Mouse (Mus musculus) midbrain, embryonic 15.5 days (tissue): ENCODE measurements around the gene Sp4. TPM values are rescaled to one million over a fixed set of nuclear protein-coding genes. Genes with fewer than 3 reads are reported as not detected.
A peak's percentile ranks its signal among the peaks of the same experiment; 100 is the strongest.

Experiments
- ATAC-seq: fragments of 200-750 bp; cut with Nextera tagmentation; replicated peaks from 2 replicates; pipeline ENCODE4 v1.8.0; 2017; ENCODE audit warnings: moderate TSS enrichment
- H3K27ac ChIP-seq: fragments of 300-500 bp; sonication (generic); 2 replicates; pipeline ENCODE4 v1.5.1; 2015; ENCODE audit warnings: mild to moderate bottlenecking, inconsistent platforms
- H3K27me3 ChIP-seq: fragments of 300-500 bp; sonication (generic); replicated peaks from 2 replicates; pipeline ENCODE4 v1.6.1; 2015; ENCODE audit warnings: inconsistent platforms
- H3K36me3 ChIP-seq: fragments of 300-500 bp; sonication (generic); replicated peaks from 2 replicates; pipeline ENCODE4 v1.6.1; 2015; ENCODE audit warnings: inconsistent platforms
- H3K4me1 ChIP-seq: fragments of 300-500 bp; sonication (generic); 2 replicates; pipeline ENCODE4 v1.6.1; 2015; ENCODE audit warnings: inconsistent platforms
- H3K4me2 ChIP-seq: fragments of 300-500 bp; sonication (generic); 2 replicates; pipeline ENCODE4 v1.6.1; 2015; ENCODE audit warnings: inconsistent platforms, mild to moderate bottlenecking, moderate library complexity
- H3K4me3 ChIP-seq: fragments of 300-500 bp; sonication (generic); 2 replicates; pipeline ENCODE4 v1.5.1; 2015; ENCODE audit warnings: mild to moderate bottlenecking, inconsistent platforms
- H3K9ac ChIP-seq: fragments of 300-500 bp; sonication (generic); 2 replicates; pipeline ENCODE4 v1.6.1; 2015; ENCODE audit warnings: mild to moderate bottlenecking, inconsistent platforms
- H3K9me3 ChIP-seq: fragments of 300-500 bp; sonication (generic); 2 replicates; pipeline ENCODE4 v1.6.1; 2016; ENCODE audit warnings: inconsistent platforms
- WGBS: fragments of 180-500 bp; shearing (Covaris S2); methylation state at CpG from one replicate; pipeline ENCODE4 v1.1.7; 2015; ENCODE audit warnings: mixed read lengths; 5-methylcytosine and 5-hydroxymethylcytosine counted together
- polyA plus RNA-seq: library from polyadenylated mRNA; unstranded; fragments of >200 nt; fragmentation: Nextera tagmentation; extraction: Ambion mirVana; gene quantifications from 2 replicates; pipeline ENCODE4 v1.2.1, GENCODE M21; 2015

Sp4 gene
- polyA plus RNA-seq, 1 experiment from 2014 or later, result 25.6 TPM

DNA sequence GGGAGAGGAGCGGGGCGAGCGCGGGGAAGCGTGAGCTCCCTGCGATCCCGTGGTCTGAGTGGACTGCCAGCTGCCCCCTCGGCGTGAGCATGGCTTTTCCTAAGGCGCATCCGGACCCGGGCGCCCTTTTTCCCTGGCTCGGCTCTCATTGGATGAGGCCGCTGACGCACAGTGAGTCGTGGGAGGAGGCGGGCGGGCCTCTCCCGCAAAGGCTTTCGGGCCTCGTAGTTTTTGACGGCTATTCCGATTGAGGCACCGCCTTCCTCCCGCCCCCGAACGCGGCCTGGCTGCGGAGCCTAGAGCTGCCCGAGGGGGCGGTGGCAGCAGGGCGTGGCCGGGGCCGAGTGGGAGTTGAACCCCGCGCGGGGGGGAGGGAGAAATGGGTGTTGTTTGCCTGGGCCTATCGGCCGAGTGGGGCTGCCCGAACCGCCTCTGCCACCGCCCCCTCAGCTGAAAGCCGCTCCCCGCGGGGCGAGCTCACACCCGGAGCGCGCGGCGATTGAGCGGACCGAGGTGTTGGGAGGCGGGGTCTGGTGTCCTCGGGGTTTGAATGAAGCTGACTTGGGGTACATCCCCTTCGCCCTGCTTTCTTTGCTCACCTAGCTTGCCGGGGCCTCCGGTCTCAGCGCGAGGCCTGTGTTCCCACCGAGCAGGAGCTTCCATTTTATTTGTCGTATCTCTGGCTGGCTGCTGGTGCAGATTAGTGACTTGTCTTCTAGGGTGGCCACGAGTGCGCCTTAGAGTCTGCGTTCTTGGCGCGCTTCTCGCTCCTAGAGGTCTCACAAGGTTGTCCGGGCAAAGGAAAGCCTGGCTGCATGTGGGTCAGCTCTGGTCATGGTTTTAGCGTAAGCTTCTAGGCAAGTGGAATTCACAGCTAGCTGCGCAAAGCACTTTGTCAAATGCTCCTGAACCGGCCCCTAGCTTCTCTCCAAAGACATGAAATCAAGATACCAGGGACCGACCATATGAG, 911 bp upstream of the Sp4 start:
- ATAC-seq, result peak; percentile 95
- H3K4me2 ChIP-seq, result peak overlapping the region; percentile 58
- peak overlapping the region; percentile 96 for H3K27ac ChIP-seq
- H3K27me3 ChIP-seq, result no peaks in the 10 kb centered on the region
- WGBS, result under 1% methylated on average over 73 of the region's 74 CpGs
- H3K9me3 ChIP-seq, result no peaks in the 10 kb centered on the region
- H3K4me3 ChIP-seq, result peak overlapping the region; percentile 97
- H3K9ac ChIP-seq, result peak overlapping the region; percentile 67
- peaks cover 30% of the 10 kb centered on the region for H3K4me1 ChIP-seq
- H3K36me3 ChIP-seq, result no peaks in the 10 kb centered on the region

DNA sequence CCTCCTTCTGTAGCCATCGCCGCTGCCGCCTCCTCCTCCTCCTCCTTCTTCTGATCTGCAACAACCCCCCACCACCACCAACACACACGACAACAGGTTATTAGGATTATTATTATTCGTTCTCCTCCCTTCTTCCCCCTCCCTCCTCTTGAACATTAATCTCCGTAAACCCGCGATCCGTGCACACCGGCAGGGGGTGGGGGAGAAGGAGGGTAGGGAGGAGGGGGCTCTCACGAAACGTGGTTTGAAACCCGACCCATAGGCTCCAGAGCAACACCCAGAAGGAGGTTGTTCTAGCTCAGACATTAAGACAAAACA, 527 bp downstream of the Sp4 start:
- Histone ChIP-seq H3K27me3 (no peaks in the 10 kb centered on the region), H3K36me3 (no peaks in the 10 kb centered on the region), H3K9me3 (no peaks in the 10 kb centered on the region), H3K4me1 (peaks cover 44% of the 10 kb centered on the region), H3K4me3 (peak overlapping the region; percentile 97), H3K9ac (peak overlapping the region; percentile 67), H3K27ac (peak overlapping the region; percentile 96), H3K4me2 (peak overlapping the region; percentile 53)
- WGBS, result 0% methylated on average over 13 of the region's 13 CpGs
- ATAC-seq, result no peak

GRCm38 (mm10) chr12:118299956-118300355, 1.3 kb downstream of the Sp4 start:
- WGBS, result 24% methylated on average over 6 of the region's 6 CpGs
- Histone ChIP-seq H3K9ac (no peak overlapping the region), H3K27ac (no peak overlapping the region)

GRCm38 (mm10) chr12:118299172-118299571, 2.1 kb downstream of the Sp4 start:
- no peak overlapping the region for H3K9ac ChIP-seq
- no peak for ATAC-seq
- H3K4me2 ChIP-seq, result peak overlapping the region; percentile 46
- WGBS, result 85% methylated on average over 9 of the region's 9 CpGs
- H3K4me1 ChIP-seq, result peaks cover 44% of the 10 kb centered on the region
- no peak overlapping the region for H3K27ac ChIP-seq
- no peaks in the 10 kb centered on the region for H3K27me3 ChIP-seq
- H3K9me3 ChIP-seq, result no peaks in the 10 kb centered on the region
- H3K36me3 ChIP-seq, result no peaks in the 10 kb centered on the region
- peak overlapping the region; percentile 97; the same call in 1 of the 2 replicates for H3K4me3 ChIP-seq

More at GRCm38 (mm10) chr12:118299956-118300355, 1.3 kb downstream of the Sp4 start:
- peak overlapping the region; percentile 53 for H3K4me2 ChIP-seq
- no peaks in the 10 kb centered on the region for H3K9me3 ChIP-seq
- no peaks in the 10 kb centered on the region for H3K36me3 ChIP-seq
- no peaks in the 10 kb centered on the region for H3K27me3 ChIP-seq
- peak overlapping the region; percentile 97 for H3K4me3 ChIP-seq
- H3K4me1 ChIP-seq, result peaks cover 44% of the 10 kb centered on the region
- no peak for ATAC-seq

GRCm38 (mm10) chr12:118298516-118298915, 2.7 kb downstream of the Sp4 start:
- H3K27ac ChIP-seq, result no peak overlapping the region
- 81% methylated on average over 2 of the region's 2 CpGs for WGBS
- ATAC-seq, result no peak
- no peaks in the 10 kb centered on the region for H3K27me3 ChIP-seq
- no peaks in the 10 kb centered on the region for H3K36me3 ChIP-seq
- no peak overlapping the region for H3K9ac ChIP-seq
- peaks cover 44% of the 10 kb centered on the region for H3K4me1 ChIP-seq
- no peaks in the 10 kb centered on the region for H3K9me3 ChIP-seq
- H3K4me2 ChIP-seq, result peak overlapping the region; percentile 46
- 0 out of 2 replicates have a peak overlapping the region, but pooled peaks have one; percentile 15 for H3K4me3 ChIP-seq

- Histone ChIP-seq H3K27me3 (no peaks in the 10 kb centered on the region), H3K36me3 (no peaks in the 10 kb centered on the region), H3K4me1 (peaks cover 36% of the 10 kb centered on the region), H3K9me3 (no peaks in the 10 kb centered on the region), H3K27ac (no peak overlapping the region), H3K9ac (no peak overlapping the region), H3K4me3 (no peak overlapping the region), H3K4me2 (peak overlapping the region; percentile 48; the same call in 1 of the 2 replicates)
- WGBS, result 96% methylated on average over 2 of the region's 2 CpGs
- ATAC-seq, result no peak
These were observed 5.0 kb downstream of the Sp4 start for GRCm38 (mm10) chr12:118296236-118296635.

GRCm38 (mm10) chr12:118295793-118296192, 5.4 kb downstream of the Sp4 start:
- 91% methylated on average over 1 of the region's 1 CpGs for WGBS
- H3K9ac ChIP-seq, result no peak overlapping the region
- H3K4me3 ChIP-seq, result no peak overlapping the region
- H3K36me3 ChIP-seq, result no peaks in the 10 kb centered on the region
- H3K27ac ChIP-seq, result no peak overlapping the region
- H3K27me3 ChIP-seq, result no peaks in the 10 kb centered on the region
- peaks cover 39% of the 10 kb centered on the region for H3K4me1 ChIP-seq
- H3K4me2 ChIP-seq, result no peak overlapping the region
- H3K9me3 ChIP-seq, result no peaks in the 10 kb centered on the region
- no peak for ATAC-seq

DNA sequence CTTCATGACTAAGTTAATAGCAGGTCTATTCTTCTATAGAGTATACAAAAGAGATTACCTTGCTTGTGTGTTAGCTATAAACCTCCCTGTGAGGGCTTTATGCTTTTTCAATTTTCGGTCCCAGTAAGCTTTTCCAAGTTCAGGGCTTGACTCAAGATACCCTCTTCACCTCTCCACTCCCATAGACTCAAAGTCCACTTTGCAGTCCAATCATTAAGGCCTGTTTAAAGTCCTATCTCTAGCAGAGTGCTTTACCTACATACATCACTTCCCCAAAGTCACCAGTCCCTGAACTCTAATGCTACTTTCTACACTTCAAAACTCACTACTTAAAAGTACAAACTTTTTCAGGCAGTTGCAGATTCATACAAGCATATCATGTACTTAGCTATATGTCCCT, 12.3 kb downstream of the Sp4 start:
- Histone ChIP-seq H3K36me3 (no peaks in the 10 kb centered on the region), H3K9ac (no peak overlapping the region), H3K4me1 (peaks cover 3% of the 10 kb centered on the region; the same call in 1 of the 2 replicates), H3K27ac (no peak overlapping the region), H3K4me2 (no peak overlapping the region), H3K27me3 (no peaks in the 10 kb centered on the region), H3K4me3 (no peak overlapping the region), H3K9me3 (no peaks in the 10 kb centered on the region)
- no peak for ATAC-seq
- WGBS, result 82% methylated on average over 1 of the region's 1 CpGs

- Histone ChIP-seq H3K4me2 (no peak overlapping the region), H3K9me3 (no peaks in the 10 kb centered on the region), H3K36me3 (no peaks in the 10 kb centered on the region), H3K27ac (no peak overlapping the region), H3K9ac (no peak overlapping the region), H3K4me3 (no peak overlapping the region), H3K27me3 (no peaks in the 10 kb centered on the region), H3K4me1 (no peaks in the 10 kb centered on the region)
- no peak for ATAC-seq
- whole genome bisulfite sequencing, result 86% methylated on average over 6 of the region's 6 CpGs
These were observed 16.1 kb downstream of the Sp4 start for GRCm38 (mm10) chr12:118285099-118285498.

DNA sequence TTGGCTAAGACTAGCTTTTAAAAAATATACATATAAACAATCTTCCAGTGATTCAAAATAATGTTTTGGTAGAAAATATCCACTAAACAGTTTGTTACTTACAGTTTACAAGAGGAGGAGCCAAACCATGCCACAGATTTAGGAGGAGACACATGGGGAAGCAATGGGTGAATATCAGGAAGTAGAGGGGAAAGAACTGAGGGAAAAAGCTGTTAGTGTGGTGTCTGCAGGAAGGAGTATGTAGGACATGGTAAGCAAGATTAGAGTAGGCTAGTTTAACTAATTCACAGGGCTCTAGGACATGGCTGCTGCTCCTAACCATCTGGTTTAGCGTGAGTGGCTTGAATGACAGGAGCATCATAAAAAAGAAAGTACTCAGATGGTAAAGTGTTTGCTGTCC, 19.3 kb downstream of the Sp4 start:
- Histone ChIP-seq H3K27ac (no peak overlapping the region), H3K36me3 (no peaks in the 10 kb centered on the region), H3K4me3 (no peak overlapping the region), H3K9me3 (no peaks in the 10 kb centered on the region), H3K4me2 (no peak overlapping the region), H3K9ac (no peak overlapping the region), H3K27me3 (no peaks in the 10 kb centered on the region), H3K4me1 (no peaks in the 10 kb centered on the region)
- WGBS, result 80% methylated on average over 1 of the region's 1 CpGs
- no peak for ATAC-seq

- Histone ChIP-seq H3K36me3 (no peaks in the 10 kb centered on the region), H3K27me3 (no peaks in the 10 kb centered on the region), H3K27ac (no peak overlapping the region), H3K9me3 (no peaks in the 10 kb centered on the region), H3K9ac (no peak overlapping the region), H3K4me3 (no peak overlapping the region), H3K4me2 (no peak overlapping the region), H3K4me1 (no peaks in the 10 kb centered on the region)
- no peak for ATAC-seq
- 83% methylated on average over 5 of the region's 5 CpGs for WGBS
These were observed 24.9 kb downstream of the Sp4 start for GRCm38 (mm10) chr12:118276385-118276784.

GRCm38 (mm10) chr12:118264905-118265304, 36.3 kb downstream of the Sp4 start:
- H3K4me2 ChIP-seq, result no peak overlapping the region
- H3K27ac ChIP-seq, result no peak overlapping the region
- no peaks in the 10 kb centered on the region for H3K36me3 ChIP-seq
- no peak for ATAC-seq
- H3K9me3 ChIP-seq, result no peaks in the 10 kb centered on the region
- H3K27me3 ChIP-seq, result no peaks in the 10 kb centered on the region
- no peak overlapping the region for H3K4me3 ChIP-seq
- no peak overlapping the region for H3K9ac ChIP-seq
- no peaks in the 10 kb centered on the region for H3K4me1 ChIP-seq

DNA sequence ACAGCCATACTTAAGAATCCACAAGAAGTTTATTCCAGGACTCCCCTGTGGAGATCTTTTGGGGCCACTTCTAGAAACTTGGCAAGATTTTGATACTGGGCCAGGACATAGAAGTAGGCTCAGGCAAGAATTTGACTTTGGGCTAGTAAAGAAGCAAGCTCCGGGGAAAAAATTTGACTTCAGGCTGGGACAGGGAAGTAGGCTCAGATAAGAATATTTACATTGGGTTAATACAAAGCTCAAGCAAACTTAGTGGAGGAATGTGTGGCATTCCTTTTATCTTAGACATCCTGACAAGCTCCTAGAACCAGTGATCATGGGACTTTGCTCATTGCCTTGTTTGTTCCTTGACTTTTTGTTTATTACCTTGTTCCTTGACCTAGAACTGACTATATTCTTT, 37.4 kb downstream of the Sp4 start:
- ATAC-seq, result no peak
- H3K27ac ChIP-seq, result no peak overlapping the region
- no peak overlapping the region for H3K4me2 ChIP-seq
- H3K4me3 ChIP-seq, result no peak overlapping the region
- H3K9ac ChIP-seq, result no peak overlapping the region
- no peaks in the 10 kb centered on the region for H3K36me3 ChIP-seq
- no peaks in the 10 kb centered on the region for H3K27me3 ChIP-seq
- whole genome bisulfite sequencing, result 87% methylated on average over 1 of the region's 1 CpGs
- no peaks in the 10 kb centered on the region for H3K4me1 ChIP-seq
- no peaks in the 10 kb centered on the region for H3K9me3 ChIP-seq
